Mouse (Mus musculus): ENCODE measurements around the gene Nbl1.

The Nbl1 gene

GRCm38 (mm10) chr4:139096201-139096600 lies 3.4 kb upstream of the Nbl1 start:
- no peak for DNase-seq

GRCm38 (mm10) chr4:139095406-139095805 lies 2.6 kb upstream of the Nbl1 start:
- DNase-seq: no peak

GRCm38 (mm10) chr4:139093196-139093530 lies 370 bp upstream of the Nbl1 start:
- no peak for DNase-seq

- DNase-seq: peak; percentile 69
Observed at GRCm38 (mm10) chr4:139091478-139092355, 1.1 kb downstream of the Nbl1 start.

- no peak for DNase-seq
Observed at GRCm38 (mm10) chr4:139091066-139091465, 1.7 kb downstream of the Nbl1 start.

GRCm38 (mm10) chr4:139090303-139090940 lies 2.4 kb downstream of the Nbl1 start:
- peak; percentile 63 for DNase-seq

- no peak for DNase-seq
Observed at GRCm38 (mm10) chr4:139088982-139089671, 3.7 kb downstream of the Nbl1 start.

GRCm38 (mm10) chr4:139086984-139087383 lies 5.8 kb downstream of the Nbl1 start:
- DNase-seq: no peak

- peak; percentile 91 for DNase-seq
Observed at GRCm38 (mm10) chr4:139086037-139086436, 6.8 kb downstream of the Nbl1 start.

- no peak for DNase-seq
Observed at GRCm38 (mm10) chr4:139085337-139085736, 7.5 kb downstream of the Nbl1 start.

GRCm38 (mm10) chr4:139082790-139083564 lies 9.8 kb downstream of the Nbl1 start:
- peak; percentile 88 for DNase-seq

GRCm38 (mm10) chr4:139081270-139081931 lies 11.4 kb downstream of the Nbl1 start:
- DNase-seq: peak; percentile 49

- DNase-seq: no peak
Observed at GRCm38 (mm10) chr4:139080259-139080658, 12.5 kb downstream of the Nbl1 start.

GRCm38 (mm10) chr4:139079439-139079838 lies 13.4 kb downstream of the Nbl1 start:
- peak; percentile 50 for DNase-seq

GRCm38 (mm10) chr4:139078726-139079125 lies 14.1 kb downstream of the Nbl1 start:
- peak; percentile 36 for DNase-seq

- DNase-seq: peak; percentile 66
Observed at GRCm38 (mm10) chr4:139078313-139078712, 14.5 kb downstream of the Nbl1 start.

- no peak for DNase-seq
Observed at GRCm38 (mm10) chr4:139075915-139076314, 16.9 kb downstream of the Nbl1 start.

GRCm38 (mm10) chr4:139075041-139075711 lies 17.6 kb downstream of the Nbl1 start, which contains the start of gene Htr6:
TSS of gene Htr6 (minus strand) at chr4:139075570.
- peak; percentile 37 for DNase-seq

- DNase-seq: no peak
Observed at GRCm38 (mm10) chr4:139074060-139074459, 18.7 kb downstream of the Nbl1 start.

- DNase-seq: no peak
Observed at GRCm38 (mm10) chr4:139068287-139068686, 24.5 kb downstream of the Nbl1 start.

GRCm38 (mm10) chr4:139064831-139065230 lies 28.0 kb downstream of the Nbl1 start:
- DNase-seq: no peak

GRCm38 (mm10) chr4:139059569-139059968 lies 33.2 kb downstream of the Nbl1 start:
- DNase-seq: peak; percentile 66

Data from retina, postnatal 1 day (tissue).